Mouse (Mus musculus) cerebellum, adult 18-20 months (tissue): Measurements from ENCODE around the gene Gja5.

ENCODE experiments used
- DNase-seq, 2 experiments: peaks; one replicate each; pipeline ENCODE4 v3.0.0; 2021

Gja5 gene

GRCm38 (mm10) chr3:97117511-97117910 is 213.0 kb downstream of the Gja5 start:
- DNase-seq: no peak

DNA sequence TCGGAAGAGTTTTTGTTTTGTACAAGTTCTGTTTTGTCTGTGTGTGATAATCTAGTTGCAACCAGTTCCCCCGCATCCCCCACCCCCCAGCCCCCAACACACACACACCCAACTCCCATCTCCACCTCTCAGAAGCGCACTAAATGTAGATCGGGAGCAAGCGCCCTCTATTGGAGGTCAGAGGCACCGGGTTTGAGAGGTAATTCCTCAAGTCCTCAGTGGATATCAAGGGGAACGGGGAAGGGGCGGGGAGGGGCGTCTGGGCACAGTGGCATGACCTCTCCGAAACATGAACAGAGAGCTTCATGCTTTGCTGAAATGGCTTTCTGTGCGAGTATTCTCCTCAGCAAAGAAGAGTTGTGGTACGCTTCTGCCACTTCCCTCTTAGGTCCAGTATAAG is 213.8 kb downstream of the Gja5 start:
- DNase-seq: no peak

DNA sequence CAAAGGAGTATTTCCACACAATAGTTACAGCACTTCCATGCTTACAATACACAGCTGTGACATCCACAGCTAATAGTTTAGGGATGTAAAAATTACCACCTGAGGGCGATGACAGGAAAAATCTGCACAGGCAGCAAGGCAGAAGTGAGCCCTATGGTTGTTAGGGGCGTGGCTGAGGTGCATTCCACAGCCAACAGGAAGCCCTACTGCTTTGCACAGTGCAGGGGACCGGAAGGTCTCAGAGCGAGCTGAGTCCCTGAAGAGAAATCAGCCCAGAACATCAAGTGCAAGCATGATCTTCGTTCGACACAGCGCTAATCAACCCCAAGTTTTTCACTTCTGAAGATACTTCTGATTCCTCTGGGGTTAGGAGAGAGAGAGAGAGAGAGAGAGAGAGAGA is 219.7 kb downstream of the Gja5 start:
- no peak for DNase-seq
